Mouse (Mus musculus) bone marrow macrophage, adult 2 months (primary cell): ENCODE results near the gene Pold4.

Source experiments
- CTCF ChIP-seq: IDR thresholded peaks from 2 replicates; pipeline ENCODE4 v1.5.1; 2012; ENCODE audit warnings: low read depth, mild to moderate bottlenecking, low read length, moderate library complexity
- POLR2A ChIP-seq: IDR thresholded peaks from 2 replicates; pipeline ENCODE4 v1.6.1; 2012; ENCODE audit warnings: mild to moderate bottlenecking, low read depth, low read length, borderline replicate concordance

DNA sequence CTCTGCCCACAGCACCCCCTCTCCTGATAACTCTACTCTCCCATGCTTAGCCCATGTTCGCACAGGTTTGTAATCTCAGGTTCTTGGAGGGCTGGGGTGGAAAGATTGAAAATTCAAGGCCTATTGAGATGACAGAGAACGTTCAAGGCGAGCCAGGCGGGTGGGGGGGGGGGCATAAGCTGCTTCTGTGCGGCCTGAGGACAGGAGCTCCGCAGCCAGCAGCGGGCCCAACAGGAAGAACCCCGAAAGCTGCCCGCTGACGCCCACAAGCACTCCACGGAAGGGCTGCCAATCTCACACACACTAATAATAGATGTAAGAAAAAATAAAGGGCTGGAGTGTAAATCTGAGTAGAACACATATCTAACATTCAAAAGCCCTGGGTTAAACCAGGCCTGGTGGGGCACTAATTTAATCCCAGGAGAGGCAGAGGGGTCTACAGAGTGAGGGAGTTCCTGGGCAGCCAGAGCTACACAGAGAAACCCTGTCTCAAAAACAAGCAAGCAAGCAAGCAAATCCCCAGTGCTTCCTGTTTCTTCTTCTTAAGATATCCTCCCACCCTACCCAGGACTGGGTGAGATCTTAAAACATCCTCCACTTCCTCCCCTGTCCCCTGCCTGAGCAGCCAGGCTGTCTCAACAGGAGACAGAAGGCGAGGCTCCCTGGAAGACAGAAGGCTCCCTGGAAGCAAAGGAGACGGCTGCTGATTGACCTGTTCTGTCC is 27.9 kb upstream of the Pold4 start:
- TF ChIP-seq CTCF: no peak
- TF ChIP-seq POLR2A: no peak
